Mouse (Mus musculus) liver (tissue): Measurements from ENCODE around the gene Gpx7.
"Not testable (repeated sequence)": the region's sequence is repeated elsewhere in the genome, so short reads cannot be mapped to it uniquely, and the experiment has no call there.

Experiments
- DNase-seq: peaks from one replicate; pipeline ENCODE4 v3.0.0-alpha.2; 2020; ENCODE audit warnings: mixed read lengths

Gpx7 gene

GRCm38 (mm10) chr4:108388741-108389140 lies 18.0 kb downstream of the Gpx7 start:
- DNase-seq = no peak

DNA sequence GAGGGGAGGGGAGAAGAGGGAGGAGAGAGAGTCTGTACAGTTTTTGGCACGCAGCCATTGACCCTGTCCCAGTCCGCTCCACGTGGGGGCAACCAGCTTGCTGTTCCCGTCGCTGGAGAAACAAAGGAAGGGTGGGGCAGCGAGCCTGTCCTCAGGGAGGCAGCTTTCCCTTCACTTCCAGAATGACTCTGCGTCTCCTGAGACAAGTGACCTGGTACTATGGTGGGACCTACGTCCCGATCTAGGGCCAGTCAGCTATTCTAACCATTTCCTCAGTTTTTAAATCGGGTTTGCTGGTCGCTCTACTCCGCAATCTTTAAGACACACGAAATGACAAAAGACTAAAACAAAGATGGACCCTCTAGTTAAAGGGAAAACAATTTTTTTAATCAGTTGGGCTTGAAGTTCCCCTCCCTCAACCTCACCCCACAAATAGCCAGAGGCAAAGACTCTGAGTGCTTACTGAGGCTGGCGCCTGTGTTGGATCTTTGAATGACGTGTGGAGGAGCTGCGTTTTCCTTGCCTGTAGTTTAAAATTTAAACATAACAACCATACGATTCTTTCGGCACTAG lies 19.0 kb downstream of the Gpx7 start:
- DNase-seq = peak; percentile 74

DNA sequence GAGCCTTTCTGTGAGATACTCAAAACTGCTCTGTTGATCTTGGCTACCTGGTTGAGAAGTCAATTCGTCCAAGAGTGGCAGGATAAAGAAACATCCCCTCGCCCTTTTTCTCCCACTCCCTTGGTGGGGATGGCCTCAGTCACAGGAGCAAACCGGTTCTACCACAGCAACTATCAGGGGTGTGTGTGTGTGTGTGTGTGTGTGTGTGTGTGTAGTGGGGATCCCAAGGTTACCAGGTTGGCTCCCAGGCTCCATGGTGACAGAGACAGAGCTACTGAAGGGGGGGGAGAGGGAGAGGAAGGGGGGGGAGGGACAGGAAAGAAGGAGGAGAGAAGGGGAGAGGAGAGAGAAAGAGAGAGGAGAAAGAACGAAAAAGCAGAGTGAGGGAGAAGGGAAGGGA lies 19.7 kb downstream of the Gpx7 start:
- DNase-seq = no peak

GRCm38 (mm10) chr4:108386087-108386486 lies 20.7 kb downstream of the Gpx7 start:
- DNase-seq = no peak

GRCm38 (mm10) chr4:108383183-108383714 lies 23.5 kb downstream of the Gpx7 start, which contains the start of gene Shisal2a:
TSS of gene Shisal2a (minus strand) at chr4:108383349.
- DNase-seq = peak; percentile 15

DNA sequence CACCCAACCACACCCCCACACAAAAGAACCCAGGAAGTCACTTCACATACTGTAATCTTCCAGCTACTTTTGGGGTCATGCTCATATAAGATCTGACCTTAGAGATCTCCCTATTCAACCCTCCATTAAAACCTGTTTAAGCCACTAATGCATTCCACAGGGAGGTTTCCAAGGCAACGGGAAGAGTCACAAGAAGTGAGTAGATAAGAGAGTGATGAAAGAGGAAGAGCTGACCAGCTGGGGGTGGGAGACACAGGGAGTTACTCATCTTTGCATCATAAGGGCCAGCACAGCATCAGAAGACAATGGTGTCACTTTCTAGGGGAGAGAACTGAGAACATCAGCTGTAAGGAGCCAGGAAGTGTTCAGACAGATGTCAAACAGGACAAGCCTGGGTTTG lies 26.6 kb downstream of the Gpx7 start:
- DNase-seq = no peak

DNA sequence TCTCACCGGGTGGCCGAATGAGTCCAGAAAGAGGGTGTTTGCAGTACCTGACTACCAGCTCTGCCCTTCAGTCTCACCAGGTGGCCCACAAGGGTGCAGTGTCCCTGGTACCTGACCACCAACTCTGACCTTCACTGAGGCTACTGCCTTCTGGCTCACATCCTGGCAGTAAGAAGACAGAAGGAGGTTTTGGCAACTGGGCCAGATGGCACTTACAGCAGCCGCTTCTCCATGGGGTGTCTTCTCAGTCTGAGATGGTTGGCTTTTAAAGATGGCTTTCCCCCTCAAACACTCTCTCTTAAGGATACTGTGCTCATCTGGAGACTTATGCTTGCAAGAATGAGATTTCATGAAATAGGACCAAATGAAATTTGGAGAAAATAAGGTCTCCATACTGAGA lies 27.3 kb downstream of the Gpx7 start:
- no peak for DNase-seq

GRCm38 (mm10) chr4:108372166-108372565 lies 34.6 kb downstream of the Gpx7 start:
- no peak for DNase-seq

GRCm38 (mm10) chr4:108371421-108371820 lies 35.3 kb downstream of the Gpx7 start:
- no peak for DNase-seq

DNA sequence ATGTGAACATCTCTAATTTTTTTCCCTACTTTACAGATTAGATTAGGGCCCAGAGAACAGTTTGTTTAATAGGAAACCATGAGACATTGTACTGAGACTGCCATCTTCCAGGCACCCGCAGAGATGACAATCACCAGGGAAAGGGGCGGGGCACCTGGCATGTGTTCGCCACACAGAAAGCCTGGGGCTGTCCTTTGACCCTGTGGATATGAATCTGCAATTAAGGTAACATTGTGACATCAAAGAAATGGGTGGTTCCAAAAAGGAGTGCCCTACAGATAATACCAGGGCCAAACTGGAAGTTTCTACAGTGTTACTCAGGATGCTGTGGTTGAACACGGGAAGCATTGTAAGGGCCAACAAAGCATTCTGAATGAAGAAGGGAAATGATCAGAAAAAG lies 36.4 kb downstream of the Gpx7 start:
- DNase-seq = no peak

- DNase-seq = no peak
Measured at GRCm38 (mm10) chr4:108369254-108369653, 37.5 kb downstream of the Gpx7 start.

DNA sequence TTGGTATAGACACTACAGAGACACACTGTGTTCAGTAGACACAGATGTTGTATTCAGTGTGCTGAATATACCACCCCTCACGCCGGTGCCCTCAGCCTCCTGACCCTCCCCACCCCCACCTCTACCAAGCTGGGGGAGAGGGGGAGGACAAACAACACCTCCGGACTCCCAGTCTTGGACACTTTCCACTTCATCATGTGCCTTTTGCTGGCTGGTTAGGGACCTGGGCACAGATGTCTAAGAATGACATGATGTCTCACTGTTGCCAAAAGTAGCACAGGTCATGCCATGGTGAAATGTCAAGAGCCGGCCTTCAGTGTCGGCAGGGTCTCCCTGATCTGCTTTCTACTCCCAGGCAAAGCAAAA lies 42.7 kb downstream of the Gpx7 start:
- DNase-seq = no peak

DNA sequence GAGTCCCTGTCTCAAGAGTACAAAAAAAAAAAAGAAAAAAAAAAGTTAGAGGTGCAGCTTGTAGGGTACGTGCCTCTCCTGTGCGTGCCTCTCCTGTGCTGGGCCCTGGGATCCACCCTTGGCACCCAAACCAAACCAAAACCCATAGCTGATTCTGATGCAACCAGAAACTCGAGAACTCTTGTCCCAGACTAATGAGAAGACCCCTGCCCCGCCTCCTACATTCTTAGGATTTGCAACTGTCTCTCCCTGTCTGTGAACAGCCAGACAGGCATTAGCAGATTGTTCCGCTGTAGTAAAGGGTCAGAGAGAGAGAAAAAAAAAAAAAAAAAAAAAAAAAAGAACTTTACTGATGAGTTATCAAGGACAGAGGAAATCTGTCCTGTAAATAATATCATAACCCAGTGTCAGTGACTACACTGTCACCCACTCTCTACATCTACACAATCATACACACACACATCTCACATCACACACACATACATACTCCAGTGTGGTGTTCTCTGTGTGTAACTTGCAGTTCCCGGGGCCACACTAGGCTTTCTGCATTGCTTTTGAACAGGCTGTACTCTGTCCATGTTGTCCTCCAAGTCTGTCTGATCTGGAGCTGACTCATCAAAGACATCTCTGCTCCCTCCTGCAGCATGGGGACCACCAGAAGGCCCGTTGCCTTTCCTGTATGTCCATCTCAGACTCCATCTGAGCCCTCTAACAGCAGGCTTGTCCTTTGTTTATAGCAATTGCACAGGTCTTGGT lies 43.2 kb downstream of the Gpx7 start:
- DNase-seq = peak; percentile 28

DNA sequence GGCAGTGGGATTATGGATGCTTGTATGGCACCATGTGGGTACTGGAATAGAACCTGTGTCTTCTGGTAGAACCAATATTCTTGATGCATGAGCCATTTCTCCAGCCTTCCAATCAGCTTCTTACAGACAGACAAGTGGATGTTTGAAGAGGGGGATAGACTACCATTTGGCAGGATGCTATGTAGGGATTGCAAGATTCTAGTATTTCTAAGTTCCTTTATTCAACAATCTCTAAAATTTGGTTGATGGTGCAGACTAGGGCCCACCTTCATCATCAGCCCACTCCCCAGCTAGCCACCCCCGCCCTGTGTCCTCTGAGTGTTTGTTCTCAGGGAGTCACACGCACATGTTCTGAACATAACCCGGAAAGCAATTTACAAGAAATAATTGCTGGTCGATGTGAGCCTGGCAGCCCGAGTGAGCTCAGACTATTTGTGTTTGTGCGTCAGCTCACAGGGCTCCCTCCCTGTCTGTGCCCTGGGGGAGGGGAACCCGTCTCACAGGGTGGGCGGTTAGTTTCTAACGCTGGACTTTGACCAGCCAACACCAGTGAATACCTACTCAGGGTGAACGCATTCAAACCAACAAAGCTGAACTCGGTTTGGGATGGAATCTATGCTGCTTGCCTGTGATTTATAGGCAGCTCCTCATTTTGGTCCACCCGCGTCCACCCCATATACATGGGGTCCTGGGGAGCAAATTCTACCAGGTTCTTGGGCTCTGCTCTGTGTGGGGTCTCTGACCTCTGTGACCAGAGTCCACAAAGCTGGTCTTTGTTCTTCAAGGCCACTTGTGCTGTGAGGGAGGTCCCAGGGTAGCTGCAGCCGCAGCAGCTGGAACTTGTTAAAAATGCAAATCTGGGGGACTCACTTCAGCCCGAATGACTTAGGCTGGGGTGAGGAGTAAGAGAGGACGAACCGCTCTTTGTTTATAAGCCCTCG lies 44.2 kb downstream of the Gpx7 start:
- peak; percentile 61 for DNase-seq

- DNase-seq = peak; percentile 80
Measured at GRCm38 (mm10) chr4:108360136-108361055, 46.4 kb downstream of the Gpx7 start.

- DNase-seq = no peak
Measured at GRCm38 (mm10) chr4:108358498-108358897, 48.3 kb downstream of the Gpx7 start.

DNA sequence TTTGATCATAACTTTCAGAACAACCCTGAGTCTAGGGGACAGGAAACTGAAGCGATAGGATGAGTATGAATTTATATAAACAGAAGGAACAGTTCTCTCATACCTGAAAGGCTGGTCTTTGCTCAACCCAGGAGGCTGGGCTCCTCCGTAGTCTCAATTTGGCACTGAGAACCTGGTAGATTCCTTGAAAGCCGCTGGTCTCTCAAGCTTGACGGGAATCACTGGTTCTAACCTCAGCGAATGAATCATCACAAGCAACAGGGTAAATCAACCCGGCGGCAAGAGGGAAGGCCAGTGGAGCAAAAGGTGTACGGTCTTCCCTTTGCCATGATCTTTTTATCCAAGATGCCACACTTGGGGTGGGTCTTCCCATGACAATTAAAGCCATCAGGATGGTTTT lies 49.3 kb downstream of the Gpx7 start:
- no peak for DNase-seq

- DNase-seq = not testable (repeated sequence)
Measured at GRCm38 (mm10) chr4:108353591-108353990, 53.2 kb downstream of the Gpx7 start.

GRCm38 (mm10) chr4:108350819-108351218 lies 55.9 kb downstream of the Gpx7 start:
- peak; percentile 37 for DNase-seq
